Mouse (Mus musculus): ENCODE measurements around the gene Fcamr. TPM values are rescaled to one million over a fixed set of nuclear protein-coding genes. Genes with fewer than 3 reads are reported as not detected.

Fcamr gene
- polyA plus RNA-seq (2016; fragmentation: Nextera tagmentation; extraction: Ambion mirVana) = not detected in 2 replicates

- Histone ChIP-seq H3K4me2 (no peak within 1 kb of the TSS), H3K27ac (no peak within 1 kb of the TSS), H3K9ac (replicated peaks) (no peak within 1 kb of the TSS), H3K4me3 (replicated peaks) (no peak within 1 kb of the TSS), H3K36me3 (no peaks in the 10 kb centered on the region), H3K4me1 (replicated peaks) (peaks cover 9% of the 10 kb centered on the region), H3K9me3 (no peaks in the 10 kb centered on the region), H3K27me3 (no peaks in the 10 kb centered on the region; the same call in 1 of the 2 replicates)
- 84% methylated on average over 8 of the region's 8 CpGs for WGBS
- no peak for ATAC-seq (ENCODE audit: insufficient number of reproducible peaks, insufficient read depth, low FRiP score, low TSS enrichment, low read depth)
Measured at GRCm38 (mm10) chr1:130800602-130801001, at the start of gene Fcamr. TSS of gene Fcamr (plus strand) at chr1:130800902.

GRCm38 (mm10) chr1:130759689-130760088 is 41.0 kb upstream of the Fcamr start:
- 75% methylated on average over 9 of the region's 9 CpGs for WGBS
- no peak overlapping the region for H3K27ac ChIP-seq
- no peaks in the 10 kb centered on the region for H3K27me3 ChIP-seq
- no peaks in the 10 kb centered on the region for H3K36me3 ChIP-seq
- no peak overlapping the region for H3K4me2 ChIP-seq
- ATAC-seq (ENCODE audit: insufficient number of reproducible peaks, insufficient read depth, low FRiP score, low TSS enrichment, low read depth) = no peak
- H3K9ac ChIP-seq (replicated peaks) = no peak overlapping the region
- H3K4me3 ChIP-seq (replicated peaks) = no peak overlapping the region
- H3K9me3 ChIP-seq = no peaks in the 10 kb centered on the region
- H3K4me1 ChIP-seq (replicated peaks) = no peaks in the 10 kb centered on the region

GRCm38 (mm10) chr1:130761597-130761996 is 39.1 kb upstream of the Fcamr start:
- no peaks in the 10 kb centered on the region for H3K27me3 ChIP-seq
- H3K27ac ChIP-seq = no peak overlapping the region
- no peak overlapping the region for H3K9ac ChIP-seq (replicated peaks)
- WGBS = 84% methylated on average over 1 of the region's 1 CpGs
- no peak overlapping the region for H3K4me3 ChIP-seq (replicated peaks)
- no peaks in the 10 kb centered on the region for H3K4me1 ChIP-seq (replicated peaks)
- no peaks in the 10 kb centered on the region for H3K36me3 ChIP-seq
- no peaks in the 10 kb centered on the region for H3K9me3 ChIP-seq
- ATAC-seq (ENCODE audit: insufficient number of reproducible peaks, insufficient read depth, low FRiP score, low TSS enrichment, low read depth) = no peak
- H3K4me2 ChIP-seq = no peak overlapping the region

- H3K4me3 ChIP-seq (replicated peaks) = no peak overlapping the region
- WGBS = 84% methylated on average over 3 of the region's 3 CpGs
- H3K27ac ChIP-seq = no peak overlapping the region
- H3K4me2 ChIP-seq = no peak overlapping the region
- H3K9ac ChIP-seq (replicated peaks) = no peak overlapping the region
- H3K4me1 ChIP-seq (replicated peaks) = no peaks in the 10 kb centered on the region
- H3K27me3 ChIP-seq = no peaks in the 10 kb centered on the region
- H3K9me3 ChIP-seq = no peaks in the 10 kb centered on the region
- no peaks in the 10 kb centered on the region for H3K36me3 ChIP-seq
- no peak for ATAC-seq (ENCODE audit: insufficient number of reproducible peaks, insufficient read depth, low FRiP score, low TSS enrichment, low read depth)
Measured at GRCm38 (mm10) chr1:130762045-130762760, 38.5 kb upstream of the Fcamr start.

GRCm38 (mm10) chr1:130764027-130764461 is 36.7 kb upstream of the Fcamr start:
- ATAC-seq (ENCODE audit: insufficient number of reproducible peaks, insufficient read depth, low FRiP score, low TSS enrichment, low read depth) = no peak
- Histone ChIP-seq H3K36me3 (no peaks in the 10 kb centered on the region), H3K4me2 (no peak overlapping the region), H3K9me3 (no peaks in the 10 kb centered on the region), H3K9ac (replicated peaks) (no peak overlapping the region), H3K27ac (no peak overlapping the region), H3K4me3 (replicated peaks) (no peak overlapping the region), H3K27me3 (no peaks in the 10 kb centered on the region), H3K4me1 (replicated peaks) (no peaks in the 10 kb centered on the region)
- 87% methylated on average over 12 of the region's 12 CpGs for WGBS

- H3K4me2 ChIP-seq = no peak overlapping the region
- no peaks in the 10 kb centered on the region for H3K36me3 ChIP-seq
- no peaks in the 10 kb centered on the region for H3K27me3 ChIP-seq
- 86% methylated on average over 5 of the region's 5 CpGs for WGBS
- no peak for ATAC-seq (ENCODE audit: insufficient number of reproducible peaks, insufficient read depth, low FRiP score, low TSS enrichment, low read depth)
- no peaks in the 10 kb centered on the region for H3K4me1 ChIP-seq (replicated peaks)
- no peak overlapping the region for H3K27ac ChIP-seq
- no peaks in the 10 kb centered on the region for H3K9me3 ChIP-seq
- no peak overlapping the region for H3K4me3 ChIP-seq (replicated peaks)
- H3K9ac ChIP-seq (replicated peaks) = no peak overlapping the region
Measured at GRCm38 (mm10) chr1:130767066-130767465, 33.6 kb upstream of the Fcamr start.

GRCm38 (mm10) chr1:130769925-130770324 is 30.8 kb upstream of the Fcamr start:
- 90% methylated on average over 2 of the region's 2 CpGs for WGBS
- no peak overlapping the region for H3K4me2 ChIP-seq
- no peaks in the 10 kb centered on the region for H3K4me1 ChIP-seq (replicated peaks)
- no peak overlapping the region for H3K9ac ChIP-seq (replicated peaks)
- H3K36me3 ChIP-seq = no peaks in the 10 kb centered on the region
- ATAC-seq (ENCODE audit: insufficient number of reproducible peaks, insufficient read depth, low FRiP score, low TSS enrichment, low read depth) = no peak
- no peak overlapping the region for H3K27ac ChIP-seq
- no peaks in the 10 kb centered on the region for H3K27me3 ChIP-seq
- H3K9me3 ChIP-seq = no peaks in the 10 kb centered on the region
- no peak overlapping the region for H3K4me3 ChIP-seq (replicated peaks)

GRCm38 (mm10) chr1:130770487-130770886 is 30.2 kb upstream of the Fcamr start:
- whole genome bisulfite sequencing = 81% methylated on average over 4 of the region's 4 CpGs
- ATAC-seq (ENCODE audit: insufficient number of reproducible peaks, insufficient read depth, low FRiP score, low TSS enrichment, low read depth) = no peak; the same call in 1 of the 2 replicates
- Histone ChIP-seq H3K4me3 (replicated peaks) (no peak overlapping the region), H3K9me3 (no peaks in the 10 kb centered on the region), H3K9ac (replicated peaks) (no peak overlapping the region), H3K4me1 (replicated peaks) (no peaks in the 10 kb centered on the region), H3K4me2 (no peak overlapping the region), H3K36me3 (no peaks in the 10 kb centered on the region), H3K27me3 (no peaks in the 10 kb centered on the region), H3K27ac (no peak overlapping the region)

- Histone ChIP-seq H3K4me3 (replicated peaks) (no peak overlapping the region), H3K4me1 (replicated peaks) (no peaks in the 10 kb centered on the region), H3K36me3 (no peaks in the 10 kb centered on the region), H3K4me2 (no peak overlapping the region), H3K27me3 (no peaks in the 10 kb centered on the region), H3K9ac (replicated peaks) (no peak overlapping the region), H3K9me3 (no peaks in the 10 kb centered on the region), H3K27ac (no peak overlapping the region)
- WGBS = 77% methylated on average over 3 of the region's 3 CpGs
- ATAC-seq (ENCODE audit: insufficient number of reproducible peaks, insufficient read depth, low FRiP score, low TSS enrichment, low read depth) = no peak
Measured at GRCm38 (mm10) chr1:130770981-130771494, 29.7 kb upstream of the Fcamr start.

GRCm38 (mm10) chr1:130775234-130775633 is 25.5 kb upstream of the Fcamr start:
- Histone ChIP-seq H3K9me3 (no peaks in the 10 kb centered on the region), H3K4me1 (replicated peaks) (no peaks in the 10 kb centered on the region), H3K4me2 (no peak overlapping the region), H3K4me3 (replicated peaks) (no peak overlapping the region), H3K27ac (no peak overlapping the region), H3K9ac (replicated peaks) (no peak overlapping the region), H3K36me3 (no peaks in the 10 kb centered on the region), H3K27me3 (no peaks in the 10 kb centered on the region)
- 88% methylated on average over 2 of the region's 2 CpGs for WGBS
- no peak for ATAC-seq (ENCODE audit: insufficient number of reproducible peaks, insufficient read depth, low FRiP score, low TSS enrichment, low read depth)

GRCm38 (mm10) chr1:130775691-130776331 is 24.9 kb upstream of the Fcamr start:
- Histone ChIP-seq H3K27ac (no peak overlapping the region), H3K27me3 (no peaks in the 10 kb centered on the region), H3K9ac (replicated peaks) (no peak overlapping the region), H3K4me1 (replicated peaks) (no peaks in the 10 kb centered on the region), H3K9me3 (no peaks in the 10 kb centered on the region), H3K4me3 (replicated peaks) (no peak overlapping the region), H3K4me2 (no peak overlapping the region), H3K36me3 (no peaks in the 10 kb centered on the region)
- WGBS = 84% methylated on average over 7 of the region's 7 CpGs
- no peak for ATAC-seq (ENCODE audit: insufficient number of reproducible peaks, insufficient read depth, low FRiP score, low TSS enrichment, low read depth)

Data from limb, embryonic 12.5 days (tissue).